In genomic region chr16:94298081-94298480, GRCm38 (mm10) we compare ENCODE assay signal across 26 mouse cellular contexts. TPM values are rescaled to one million over a fixed set of nuclear protein-coding genes. Genes with fewer than 3 reads are reported as not detected.
"Had no signal": no experiment of that assay in that cellular context is flagged by ENCODE, and none has a peak within 500 bp of the region (broad histone marks: within the 10 kb centered on the region; RNA-seq: fewer than 3 reads in every experiment).

No protein-coding gene starts in this region.

- H3K27me3 ChIP-seq: embryonic facial prominence, embryonic 15.5 days; forebrain, embryonic 15.5 days had no signal

- H3K9ac ChIP-seq: embryonic facial prominence, embryonic 12.5 days; embryonic facial prominence, embryonic 13.5 days; embryonic facial prominence, embryonic 15.5 days; forebrain, embryonic 12.5 days; forebrain, embryonic 13.5 days; forebrain, embryonic 15.5 days; forebrain, postnatal 0 days had no signal

- DNase-seq: cerebellum, adult 9-11 months; cerebellum, postnatal 10 days; cerebellum, postnatal 14 days; cerebellum, postnatal 25 days; cerebellum, postnatal 36 days; embryo, embryonic 11 days; forebrain, postnatal 0 days; gastrocnemius, adult 2 months; gastrocnemius, postnatal 10 days; gastrocnemius, postnatal 14 days; gastrocnemius, postnatal 25 days; gastrocnemius, postnatal 36 days; heart, adult 11 months; heart, adult 18-20 months; heart, adult 2 months had no signal

- H3K36me3 ChIP-seq: embryonic facial prominence, embryonic 10.5 days; embryonic facial prominence, embryonic 12.5 days; embryonic facial prominence, embryonic 13.5 days; embryonic facial prominence, embryonic 15.5 days; forebrain, embryonic 10.5 days; forebrain, embryonic 12.5 days; forebrain, embryonic 15.5 days had no signal

- H3K27ac ChIP-seq: embryonic facial prominence, embryonic 10.5 days; embryonic facial prominence, embryonic 12.5 days; embryonic facial prominence, embryonic 13.5 days; embryonic facial prominence, embryonic 15.5 days; forebrain, embryonic 10.5 days; forebrain, embryonic 12.5 days; forebrain, embryonic 13.5 days; forebrain, embryonic 15.5 days; gastrocnemius, adult 2 months; heart, adult 2 months had no signal

- H3K4me3 ChIP-seq: embryonic facial prominence, embryonic 10.5 days; embryonic facial prominence, embryonic 12.5 days; embryonic facial prominence, embryonic 13.5 days; embryonic facial prominence, embryonic 15.5 days; erythroblast, embryonic 14.5 days; forebrain, embryonic 10.5 days; forebrain, embryonic 12.5 days; forebrain, embryonic 13.5 days; forebrain, embryonic 15.5 days; gastrocnemius, adult 2 months; heart, adult 2 months had no signal

RNA-seq across cellular contexts. Expression of gene Ripply3, which starts 30.1 kb away (rescaled TPM):
- total RNA-seq: common myeloid progenitor, adult 5-6 weeks; granulocyte monocyte progenitor cell, adult 5-6 weeks had no signal
- polyA plus RNA-seq: erythroblast, embryonic 14.5 days had no signal
